Mouse (Mus musculus) myocyte (in vitro differentiated cells): ENCODE results near the gene Slc16a7. TPM values are rescaled to one million over a fixed set of nuclear protein-coding genes. Genes with fewer than 3 reads are reported as not detected.

ENCODE experiments used
- H3K27me3 ChIP-seq: one replicate; pipeline ENCODE4 v1.6.1; 2011; ENCODE audit not compliant: control insufficient read depth, insufficient read depth, insufficient read length
- H3K36me3 ChIP-seq: one replicate; pipeline ENCODE4 v1.6.1; 2011; ENCODE audit not compliant: control insufficient read depth, insufficient read depth
- H3K4me2 ChIP-seq: one replicate; pipeline ENCODE4 v1.6.1; 2011; ENCODE audit warnings: low read depth, control low read depth
- H3K4me3 ChIP-seq: one replicate; pipeline ENCODE4 v1.5.1; 2011; ENCODE audit warnings: mild to moderate bottlenecking, control low read depth, moderate library complexity
- H3K79me2 ChIP-seq: one replicate; pipeline ENCODE4 v1.6.1; 2011; ENCODE audit not compliant: control insufficient read depth, insufficient read depth
- H3ac ChIP-seq: one replicate; pipeline ENCODE4 v1.6.1; 2011; ENCODE audit not compliant: control insufficient read depth, insufficient read length
- CEBPB ChIP-seq: IDR thresholded peaks from 2 replicates; pipeline ENCODE4 v1.6.1; 2011; ENCODE audit warnings: mild to moderate bottlenecking, moderate library complexity; ENCODE audit not compliant: poor library complexity, insufficient read depth, severe bottlenecking
- E2F4 ChIP-seq: IDR thresholded peaks from one replicate; pipeline ENCODE4 v1.6.1; 2011; ENCODE audit warnings: mild to moderate bottlenecking, control low read depth, moderate library complexity; ENCODE audit not compliant: insufficient read depth
- MAX ChIP-seq: IDR thresholded peaks from one replicate; pipeline ENCODE4 v1.6.1; 2011; ENCODE audit warnings: low read depth, mild to moderate bottlenecking, control low read depth
- MYOD1 ChIP-seq, 3 experiments: IDR thresholded peaks; one replicate each; pipeline ENCODE4 v1.6.1; 2011; ENCODE audit warnings: control low read depth in 2 of 3, low read depth in 2 of 3, mild to moderate bottlenecking in 2 of 3, moderate library complexity in 1 of 3; ENCODE audit not compliant: insufficient read length in 2 of 3, control insufficient read depth in 1 of 3
- MYOG ChIP-seq, 3 experiments: IDR thresholded peaks; one replicate each; pipeline ENCODE4 v1.6.1; 2011; ENCODE audit warnings: control low read depth in 2 of 3, low read depth in 2 of 3, mild to moderate bottlenecking in 2 of 3; ENCODE audit not compliant: insufficient read length in 2 of 3, control insufficient read depth in 1 of 3, insufficient read depth in 1 of 3
- POLR2A ChIP-seq: IDR thresholded peaks from one replicate; pipeline ENCODE4 v1.6.1; 2011; ENCODE audit warnings: low read depth, mild to moderate bottlenecking, control low read depth, moderate library complexity; ENCODE audit not compliant: insufficient read length
- POLR2AphosphoS2 ChIP-seq: IDR thresholded peaks from one replicate; pipeline ENCODE4 v1.6.1; 2011; ENCODE audit warnings: low read depth, control low read depth; ENCODE audit not compliant: insufficient read length
- REST ChIP-seq: IDR thresholded peaks from one replicate; pipeline ENCODE4 v1.6.1; 2011; ENCODE audit warnings: mild to moderate bottlenecking, control low read depth, moderate library complexity; ENCODE audit not compliant: insufficient read depth, insufficient read length
- SRF ChIP-seq: IDR thresholded peaks from one replicate; pipeline ENCODE4 v1.6.1; 2011; ENCODE audit warnings: low read depth; ENCODE audit not compliant: control insufficient read depth, insufficient read length
- TCF12 ChIP-seq: IDR thresholded peaks from one replicate; pipeline ENCODE4 v1.6.1; 2011; ENCODE audit warnings: mild to moderate bottlenecking, control low read depth; ENCODE audit not compliant: poor library complexity, insufficient read depth, severe bottlenecking
- TCF3 ChIP-seq: IDR thresholded peaks from one replicate; pipeline ENCODE4 v1.6.1; 2011; ENCODE audit warnings: low read depth, control low read depth; ENCODE audit not compliant: insufficient read length
- USF1 ChIP-seq: IDR thresholded peaks from one replicate; pipeline ENCODE4 v1.6.1; 2011; ENCODE audit warnings: low read depth, mild to moderate bottlenecking, control low read depth, moderate library complexity
- polyA plus RNA-seq: library from polyadenylated mRNA; unstranded; fragments of >200 nt; fragmentation: generic; extraction: Trizol; gene quantifications from one replicate; pipeline ENCODE4 v1.2.1, GENCODE M21; 2012; ENCODE audit warnings: missing spikeins

Slc16a7 gene
- polyA plus RNA-seq, 1 experiment, result not detected

DNA sequence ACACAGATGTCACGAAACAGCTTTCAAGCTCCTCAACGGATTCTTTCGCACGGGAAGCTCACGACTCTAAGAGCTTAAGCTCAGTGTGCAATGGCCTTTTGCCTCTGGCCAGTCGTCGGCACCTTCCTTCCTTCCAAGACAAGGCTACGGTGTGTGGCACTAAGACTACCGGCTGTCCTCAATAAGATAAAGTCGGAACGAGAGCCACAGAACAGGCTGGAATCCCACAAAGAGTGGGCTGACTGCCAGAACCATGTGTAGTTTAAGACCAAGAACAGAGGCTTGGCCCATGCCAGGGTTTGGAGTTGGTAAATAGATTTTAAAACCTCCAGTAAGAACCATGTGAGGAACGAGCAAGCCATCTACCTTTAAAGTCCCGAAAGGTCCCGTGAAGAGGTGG is 123.8 kb downstream of the Slc16a7 start:
- no peak overlapping the region for H3K4me3 ChIP-seq
- H3K79me2 ChIP-seq, result no peaks in the 10 kb centered on the region
- H3K27me3 ChIP-seq, result no peaks in the 10 kb centered on the region
- no peaks in the 10 kb centered on the region for H3K36me3 ChIP-seq
- no peak overlapping the region for H3ac ChIP-seq
- no peak overlapping the region for H3K4me2 ChIP-seq
- TF ChIP-seq MYOD1 (IDR thresholded peaks at IDR 0.05; ENCODE audit: control insufficient read depth in 1 of 3, insufficient read length in 2 of 3, low read depth in 2 of 3) (no peak), TCF12 (no peak), SRF (no peak), E2F4 (no peak), POLR2AphosphoS2 (no peak)

DNA sequence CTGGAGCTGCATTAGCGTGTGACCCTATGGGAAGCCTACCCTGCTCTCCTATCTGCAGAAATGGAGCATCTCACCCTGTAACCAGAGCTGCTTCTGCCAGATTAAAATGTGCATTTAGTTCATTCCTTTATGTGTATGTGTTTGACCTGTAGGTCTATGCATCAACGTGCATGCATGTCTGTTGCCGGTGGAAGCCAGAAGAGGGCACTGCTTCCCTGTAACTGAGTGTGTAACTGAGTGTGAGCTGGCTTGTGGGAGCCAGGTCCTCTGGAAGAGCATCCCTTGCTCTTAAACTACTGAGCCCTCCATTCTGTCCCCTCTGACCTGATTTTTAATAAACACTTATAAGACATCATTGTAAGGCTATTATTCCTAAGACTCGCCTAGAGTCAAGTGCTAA is 124.3 kb downstream of the Slc16a7 start:
- no peaks in the 10 kb centered on the region for H3K27me3 ChIP-seq
- TF ChIP-seq SRF (no peak), E2F4 (no peak), POLR2AphosphoS2 (no peak), CEBPB (no peak), MAX (no peak), POLR2A (no peak), MYOG (IDR thresholded peaks at IDR 0.05; ENCODE audit: control insufficient read depth in 1 of 3, insufficient read depth in 1 of 3, insufficient read length in 2 of 3, low read depth in 2 of 3) (no peak), USF1 (no peak), TCF12 (no peak), MYOD1 (IDR thresholded peaks at IDR 0.05; ENCODE audit: control insufficient read depth in 1 of 3, insufficient read length in 2 of 3, low read depth in 2 of 3) (no peak), TCF3 (no peak), REST (no peak)
- no peaks in the 10 kb centered on the region for H3K79me2 ChIP-seq
- no peak overlapping the region for H3ac ChIP-seq
- H3K36me3 ChIP-seq, result no peaks in the 10 kb centered on the region
- no peak overlapping the region for H3K4me3 ChIP-seq
- H3K4me2 ChIP-seq, result no peak overlapping the region

DNA sequence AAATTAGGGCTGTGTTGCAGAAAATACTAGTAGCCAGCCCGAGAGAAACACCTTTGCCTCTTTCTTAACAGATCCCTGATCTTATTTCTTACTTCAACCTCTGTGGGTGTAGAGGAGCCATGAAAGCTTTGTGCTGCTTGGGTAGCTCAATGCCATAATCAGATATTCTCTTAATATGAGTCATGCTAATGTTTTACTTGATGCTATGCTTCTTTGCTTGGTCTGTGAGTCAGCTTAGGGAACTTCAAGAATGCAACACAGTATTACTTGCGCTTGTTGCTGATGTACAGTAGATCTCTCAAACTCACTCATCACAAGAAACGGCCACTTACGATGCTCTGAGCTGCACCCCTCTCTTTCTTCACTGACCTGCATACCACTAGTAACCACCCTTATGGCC is 133.4 kb downstream of the Slc16a7 start:
- Histone ChIP-seq H3K4me2 (no peak overlapping the region), H3K27me3 (no peaks in the 10 kb centered on the region), H3ac (no peak overlapping the region), H3K4me3 (no peak overlapping the region), H3K36me3 (no peaks in the 10 kb centered on the region), H3K79me2 (no peaks in the 10 kb centered on the region)
- TF ChIP-seq USF1 (no peak), MAX (no peak), SRF (no peak), POLR2AphosphoS2 (no peak), POLR2A (no peak)

DNA sequence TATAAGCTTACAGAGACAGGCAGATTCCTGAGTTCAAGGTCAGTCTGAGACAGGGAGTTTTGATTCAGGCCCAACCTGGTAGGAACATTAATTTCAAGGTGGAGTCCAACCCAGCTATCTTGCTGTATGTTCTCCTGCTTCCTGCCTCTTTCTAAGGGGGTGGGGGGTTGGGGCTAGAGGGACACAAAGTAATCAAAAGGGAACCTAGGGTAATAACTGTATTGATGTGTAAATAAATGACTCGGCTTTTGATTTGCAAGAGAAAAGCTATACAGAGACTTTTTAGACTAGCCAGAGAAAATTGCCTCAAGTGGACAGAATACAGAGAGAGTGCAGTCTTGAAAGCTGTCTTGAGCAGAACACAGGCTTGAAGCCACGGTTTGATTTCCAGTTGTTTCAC is 174.7 kb downstream of the Slc16a7 start:
- no peak overlapping the region for H3K4me2 ChIP-seq
- no peaks in the 10 kb centered on the region for H3K27me3 ChIP-seq
- no peaks in the 10 kb centered on the region for H3K79me2 ChIP-seq
- TF ChIP-seq REST (no peak), CEBPB (no peak), POLR2AphosphoS2 (no peak), MYOG (IDR thresholded peaks at IDR 0.05; ENCODE audit: control insufficient read depth in 1 of 3, insufficient read depth in 1 of 3, insufficient read length in 2 of 3, low read depth in 2 of 3) (no peak), SRF (no peak), TCF12 (no peak), MAX (no peak), MYOD1 (IDR thresholded peaks at IDR 0.05; ENCODE audit: control insufficient read depth in 1 of 3, insufficient read length in 2 of 3, low read depth in 2 of 3) (no peak), USF1 (no peak), TCF3 (no peak), E2F4 (no peak), POLR2A (no peak)
- no peak overlapping the region for H3ac ChIP-seq
- no peak overlapping the region for H3K4me3 ChIP-seq
- H3K36me3 ChIP-seq, result no peaks in the 10 kb centered on the region

- Histone ChIP-seq H3K4me3 (no peak overlapping the region), H3K27me3 (no peaks in the 10 kb centered on the region), H3K4me2 (no peak overlapping the region), H3ac (no peak overlapping the region), H3K36me3 (no peaks in the 10 kb centered on the region), H3K79me2 (no peaks in the 10 kb centered on the region)
- TF ChIP-seq E2F4 (no peak), MAX (no peak), POLR2AphosphoS2 (no peak), POLR2A (no peak), REST (no peak), MYOG (IDR thresholded peaks at IDR 0.05; ENCODE audit: control insufficient read depth in 1 of 3, insufficient read depth in 1 of 3, insufficient read length in 2 of 3, low read depth in 2 of 3) (no peak), TCF12 (no peak), MYOD1 (IDR thresholded peaks at IDR 0.05; ENCODE audit: control insufficient read depth in 1 of 3, insufficient read length in 2 of 3, low read depth in 2 of 3) (no peak), CEBPB (no peak), TCF3 (no peak), USF1 (no peak), SRF (no peak)
Observed at GRCm38 (mm10) chr10:125213805-125214204, 175.5 kb downstream of the Slc16a7 start.
